1 mouse cellular context compared by ENCODE assay signal in genomic region chr15:79038331-79038730, GRCm38 (mm10).
TF ChIP-seq lines count a peak whose summit lies in the region.

No protein-coding gene starts in this region.

TF ChIP-seq in MEL, 35 proteins besides CTCF, POLR2A, EP300 and RAD21:
- TF ChIP-seq MYC (IDR thresholded peaks at IDR 0.05; ENCODE audit: low read depth, low read length) = 0 out of 2 replicates have a peak, but pooled peaks have one; percentile 30
- TF ChIP-seq ZC3H11A (IDR thresholded peaks at IDR 0.05; ENCODE audit: low read depth, low read length) = no peak
- 0 out of 2 replicates have a peak, but pooled peaks have one; percentile 1 for TF ChIP-seq USF1 (IDR thresholded peaks at IDR 0.05; ENCODE audit: low read depth, low read length)
TF ChIP-seq in MEL: peak in this region for 2.
